Mouse (Mus musculus) hindbrain, embryonic 14.5 days (tissue): Measurements from ENCODE around the gene Apmap. TPM values are rescaled to one million over a fixed set of nuclear protein-coding genes. Genes with fewer than 3 reads are reported as not detected.

ENCODE experiments used
- ATAC-seq: fragments of 200-750 bp; cut with Nextera tagmentation; 2 replicates; pipeline ENCODE4 v1.8.0; 2017; ENCODE audit warnings: moderate number of reproducible peaks, mild to moderate bottlenecking, moderate TSS enrichment, moderate library complexity; ENCODE audit not compliant: low FRiP score
- DNase-seq: peaks from one replicate; pipeline ENCODE4 v3.0.0-alpha.2; 2015; ENCODE audit warnings: low spot score
- H3K27ac ChIP-seq: fragments of 300-500 bp; sonication (generic); 2 replicates; pipeline ENCODE4 v1.5.1; 2014; ENCODE audit warnings: mild to moderate bottlenecking, moderate library complexity
- H3K27me3 ChIP-seq: fragments of 300-500 bp; sonication (generic); 2 replicates; pipeline ENCODE4 v1.6.1; 2014; ENCODE audit warnings: mild to moderate bottlenecking, low read length, mixed read lengths; ENCODE audit not compliant: control insufficient read depth, insufficient read depth
- H3K36me3 ChIP-seq: fragments of 300-500 bp; sonication (generic); replicated peaks from 2 replicates; pipeline ENCODE4 v1.6.1; 2014; ENCODE audit not compliant: control insufficient read depth, insufficient read depth
- H3K4me1 ChIP-seq: fragments of 300-500 bp; sonication (generic); replicated peaks from 2 replicates; pipeline ENCODE4 v1.6.1; 2014; ENCODE audit warnings: antibody characterized with exemption, low read length, mixed read lengths; ENCODE audit not compliant: control insufficient read depth, insufficient read depth
- H3K4me2 ChIP-seq: fragments of 300-500 bp; sonication (generic); replicated peaks from 2 replicates; pipeline ENCODE4 v1.6.1; 2014; ENCODE audit warnings: mild to moderate bottlenecking, moderate library complexity
- H3K4me3 ChIP-seq: fragments of 300-500 bp; sonication (generic); replicated peaks from 2 replicates; pipeline ENCODE4 v1.5.1; 2014; ENCODE audit warnings: mild to moderate bottlenecking, low read length
- H3K9ac ChIP-seq: fragments of 300-500 bp; sonication (generic); 2 replicates; pipeline ENCODE4 v1.6.1; 2014
- H3K9me3 ChIP-seq: fragments of 300-500 bp; sonication (generic); 2 replicates; pipeline ENCODE4 v1.6.1; 2016; ENCODE audit warnings: low read length; ENCODE audit not compliant: control insufficient read depth
- WGBS: fragments of 180-500 bp; shearing (Covaris S2); extraction: QIAGEN DNeasy Blood & Tissue Kit; methylation state at CpG from one replicate; pipeline ENCODE4 v1.1.7; 2014; 5-methylcytosine and 5-hydroxymethylcytosine counted together
- polyA plus RNA-seq: library from polyadenylated mRNA; unstranded; fragments of >200 nt; fragmentation: Nextera tagmentation; extraction: Ambion mirVana; gene quantifications from 2 replicates; pipeline ENCODE4 v1.2.1, GENCODE M21; 2014

The Apmap gene
- polyA plus RNA-seq, 1 experiment from 2014 or later = 41.6 TPM

GRCm38 (mm10) chr2:150602166-150602565, 6.2 kb downstream of the Apmap start:
- Histone ChIP-seq H3K9ac (no peak overlapping the region), H3K27me3 (no peaks in the 10 kb centered on the region), H3K4me3 (no peak overlapping the region), H3K9me3 (no peaks in the 10 kb centered on the region), H3K27ac (no peak overlapping the region), H3K4me1 (peaks cover 3% of the 10 kb centered on the region), H3K36me3 (peaks cover 5% of the 10 kb centered on the region; the same call in 1 of the 2 replicates), H3K4me2 (no peak overlapping the region)
- ATAC-seq = no peak
- 88% methylated on average over 2 of the region's 2 CpGs for WGBS
- no peak for DNase-seq

- Histone ChIP-seq H3K4me3 (no peak overlapping the region), H3K9me3 (no peaks in the 10 kb centered on the region), H3K27me3 (no peaks in the 10 kb centered on the region), H3K9ac (no peak overlapping the region), H3K4me1 (no peaks in the 10 kb centered on the region), H3K4me2 (no peak overlapping the region), H3K36me3 (peaks cover 5% of the 10 kb centered on the region; the same call in 1 of the 2 replicates), H3K27ac (no peak overlapping the region)
- no peak for ATAC-seq
- 95% methylated on average over 2 of the region's 2 CpGs for WGBS
- no peak for DNase-seq
Observed at GRCm38 (mm10) chr2:150600263-150600662, 8.1 kb downstream of the Apmap start.

- no peak overlapping the region for H3K9ac ChIP-seq
- H3K4me2 ChIP-seq = no peak overlapping the region
- no peaks in the 10 kb centered on the region for H3K4me1 ChIP-seq
- DNase-seq = no peak
- H3K4me3 ChIP-seq = no peak overlapping the region
- ATAC-seq = no peak
- 86% methylated on average over 3 of the region's 3 CpGs for WGBS
- peaks cover 31% of the 10 kb centered on the region for H3K36me3 ChIP-seq
- H3K27me3 ChIP-seq = no peaks in the 10 kb centered on the region
- H3K9me3 ChIP-seq = no peaks in the 10 kb centered on the region
- H3K27ac ChIP-seq = no peak overlapping the region
Observed at GRCm38 (mm10) chr2:150595411-150596190, 12.8 kb downstream of the Apmap start.

GRCm38 (mm10) chr2:150589076-150589475, 19.3 kb downstream of the Apmap start:
- no peak overlapping the region for H3K4me2 ChIP-seq
- no peaks in the 10 kb centered on the region for H3K4me1 ChIP-seq
- peaks cover 82% of the 10 kb centered on the region for H3K36me3 ChIP-seq
- WGBS = 82% methylated on average over 11 of the region's 11 CpGs
- ATAC-seq (no peak), DNase-seq (no peak)
- no peaks in the 10 kb centered on the region for H3K27me3 ChIP-seq
- no peak overlapping the region for H3K9ac ChIP-seq
- H3K9me3 ChIP-seq = no peaks in the 10 kb centered on the region
- no peak overlapping the region for H3K27ac ChIP-seq
- H3K4me3 ChIP-seq = no peak overlapping the region

- Histone ChIP-seq H3K4me1 (no peaks in the 10 kb centered on the region), H3K27ac (no peak overlapping the region), H3K9ac (no peak overlapping the region), H3K36me3 (peaks cover 29% of the 10 kb centered on the region), H3K9me3 (no peaks in the 10 kb centered on the region), H3K4me2 (no peak overlapping the region), H3K27me3 (no peaks in the 10 kb centered on the region), H3K4me3 (no peak overlapping the region)
- no peak for ATAC-seq
- DNase-seq = no peak
- 96% methylated on average over 1 of the region's 1 CpGs for WGBS
Observed at GRCm38 (mm10) chr2:150579628-150580027, 28.7 kb downstream of the Apmap start.

- Histone ChIP-seq H3K9ac (no peak overlapping the region), H3K4me1 (no peaks in the 10 kb centered on the region), H3K4me2 (no peak overlapping the region), H3K9me3 (no peaks in the 10 kb centered on the region), H3K36me3 (peaks cover 18% of the 10 kb centered on the region), H3K27me3 (no peaks in the 10 kb centered on the region), H3K4me3 (no peak overlapping the region), H3K27ac (no peak overlapping the region)
- ATAC-seq (no peak), DNase-seq (no peak)
- WGBS = 88% methylated on average over 5 of the region's 5 CpGs
Observed at GRCm38 (mm10) chr2:150578603-150579002, 29.8 kb downstream of the Apmap start.

GRCm38 (mm10) chr2:150576256-150576655, 32.1 kb downstream of the Apmap start:
- WGBS = 95% methylated on average over 1 of the region's 1 CpGs

GRCm38 (mm10) chr2:150572463-150572862, 35.9 kb downstream of the Apmap start:
- ATAC-seq (no peak), DNase-seq (no peak)
- no peak overlapping the region for H3K9ac ChIP-seq
- no peaks in the 10 kb centered on the region for H3K4me1 ChIP-seq
- H3K9me3 ChIP-seq = no peaks in the 10 kb centered on the region
- no peak overlapping the region for H3K4me3 ChIP-seq
- H3K27me3 ChIP-seq = no peaks in the 10 kb centered on the region
- no peak overlapping the region for H3K4me2 ChIP-seq
- no peaks in the 10 kb centered on the region; the same call in 1 of the 2 replicates for H3K36me3 ChIP-seq
- WGBS = 92% methylated on average over 3 of the region's 3 CpGs
- H3K27ac ChIP-seq = no peak overlapping the region

More at GRCm38 (mm10) chr2:150576256-150576655, 32.1 kb downstream of the Apmap start:
- H3K9ac ChIP-seq = no peak overlapping the region
- peaks cover 5% of the 10 kb centered on the region; the same call in 1 of the 2 replicates for H3K36me3 ChIP-seq
- no peaks in the 10 kb centered on the region for H3K4me1 ChIP-seq
- H3K27me3 ChIP-seq = no peaks in the 10 kb centered on the region
- H3K27ac ChIP-seq = no peak overlapping the region
- no peaks in the 10 kb centered on the region for H3K9me3 ChIP-seq
- no peak overlapping the region for H3K4me2 ChIP-seq
- no peak overlapping the region for H3K4me3 ChIP-seq
- DNase-seq (no peak), ATAC-seq (no peak)

GRCm38 (mm10) chr2:150570761-150571160, 37.6 kb downstream of the Apmap start:
- H3K4me1 ChIP-seq = no peaks in the 10 kb centered on the region
- 85% methylated on average over 2 of the region's 2 CpGs for WGBS
- no peak for ATAC-seq

More at GRCm38 (mm10) chr2:150570761-150571160, 37.6 kb downstream of the Apmap start:
- H3K9ac ChIP-seq = no peak overlapping the region
- H3K9me3 ChIP-seq = no peaks in the 10 kb centered on the region
- DNase-seq = no peak
- no peaks in the 10 kb centered on the region for H3K36me3 ChIP-seq
- H3K4me3 ChIP-seq = no peak overlapping the region
- H3K27ac ChIP-seq = no peak overlapping the region
- H3K27me3 ChIP-seq = no peaks in the 10 kb centered on the region
- H3K4me2 ChIP-seq = no peak overlapping the region
